In the genomic region with DNA sequence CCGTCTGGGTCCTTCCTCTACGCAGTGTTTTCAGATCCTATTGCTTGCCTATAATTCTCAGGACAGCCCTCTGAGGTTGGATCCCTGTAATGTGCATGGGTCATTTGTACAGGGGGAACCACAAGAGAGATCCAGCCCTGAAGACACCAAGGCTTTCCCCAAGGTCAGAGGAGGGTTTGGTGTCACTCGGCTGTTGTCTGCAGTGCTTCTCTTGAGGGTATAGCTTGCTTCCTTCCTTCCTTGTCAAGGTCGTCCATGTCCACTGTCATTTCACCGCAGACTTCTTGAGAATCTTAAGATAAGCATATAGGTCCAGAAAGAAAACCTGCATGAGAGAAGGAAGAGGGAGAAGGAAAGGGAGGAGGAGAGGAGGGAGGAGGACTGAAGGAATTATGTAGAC, we compare ENCODE assay signal across 16 mouse cellular contexts.
"Had no signal": no experiment of that assay in that cellular context is flagged by ENCODE, and none has a peak within 500 bp of the region (broad histone marks: within the 10 kb centered on the region; RNA-seq: fewer than 3 reads in every experiment).

No protein-coding gene starts in this region.

- H3K4me3 ChIP-seq: neural tube, embryonic 13.5 days; neural tube, embryonic 15.5 days; stomach, embryonic 15.5 days had no signal

- H3K27ac ChIP-seq: neural tube, embryonic 13.5 days; neural tube, embryonic 15.5 days; stomach, embryonic 15.5 days; stomach, postnatal 0 days had no signal

- H3K4me2 ChIP-seq: neural tube, embryonic 13.5 days; neural tube, embryonic 15.5 days; stomach, embryonic 15.5 days had no signal

- H3K9ac ChIP-seq: neural tube, embryonic 13.5 days; neural tube, embryonic 15.5 days; stomach, embryonic 15.5 days had no signal

- H3K9me3 ChIP-seq: neural tube, embryonic 13.5 days; neural tube, embryonic 15.5 days; stomach, embryonic 15.5 days had no signal

- DNase-seq: retina, postnatal 1 day; right cerebral cortex, adult 18-20 months; right cerebral cortex, postnatal 14 days; right cerebral cortex, postnatal 25 days; right cerebral cortex, postnatal 4 days; spleen, adult 18-20 months; thymus, adult 18-20 months; thymus, adult 2 months; thymus, postnatal 14 days; thymus, postnatal 25 days; thymus, postnatal 36 days; thymus, postnatal 4 days had no signal

- H3K27me3 ChIP-seq: neural tube, embryonic 13.5 days; neural tube, embryonic 15.5 days; stomach, embryonic 15.5 days had no signal
